Mouse (Mus musculus) stomach, postnatal 0 days (tissue): ENCODE results near the gene Gm47969. TPM values are rescaled to one million over a fixed set of nuclear protein-coding genes. Genes with fewer than 3 reads are reported as not detected.

ENCODE experiments used
- ATAC-seq: fragments of 200-750 bp; cut with Nextera tagmentation; 2 replicates; pipeline ENCODE4 v1.8.0; 2017; ENCODE audit not compliant: low FRiP score, low TSS enrichment
- DNase-seq: peaks from one replicate; pipeline ENCODE4 v3.0.0-alpha.2; 2016; ENCODE audit warnings: low spot score
- H3K27ac ChIP-seq: fragments of 300-500 bp; sonication (generic); replicated peaks from 2 replicates; pipeline ENCODE4 v1.5.1; 2014; ENCODE audit warnings: mild to moderate bottlenecking, control low read depth
- H3K27me3 ChIP-seq: fragments of 300-500 bp; sonication (generic); 2 replicates; pipeline ENCODE4 v1.6.1; 2014; ENCODE audit warnings: low read length; ENCODE audit not compliant: control insufficient read depth, insufficient read depth
- H3K36me3 ChIP-seq: fragments of 300-500 bp; sonication (generic); 2 replicates; pipeline ENCODE4 v1.6.1; 2014; ENCODE audit warnings: low read length, mixed read lengths; ENCODE audit not compliant: control insufficient read depth, insufficient read depth
- H3K4me1 ChIP-seq: fragments of 300-500 bp; sonication (generic); replicated peaks from 2 replicates; pipeline ENCODE4 v1.6.1; 2014; ENCODE audit warnings: antibody characterized with exemption; ENCODE audit not compliant: control insufficient read depth, insufficient read depth
- H3K4me2 ChIP-seq: fragments of 300-500 bp; sonication (generic); replicated peaks from 2 replicates; pipeline ENCODE4 v1.6.1; 2014; ENCODE audit warnings: low read depth, mild to moderate bottlenecking, control low read depth, moderate library complexity
- H3K4me3 ChIP-seq: fragments of 300-500 bp; sonication (generic); 2 replicates; pipeline ENCODE4 v1.5.1; 2014; ENCODE audit warnings: low read depth, low read length, control low read depth
- H3K9ac ChIP-seq: fragments of 300-500 bp; sonication (generic); 2 replicates; pipeline ENCODE4 v1.6.1; 2014; ENCODE audit warnings: mild to moderate bottlenecking, low read length, control low read depth, mixed read lengths
- H3K9me3 ChIP-seq: fragments of 300-500 bp; sonication (generic); 2 replicates; pipeline ENCODE4 v1.6.1; 2016; ENCODE audit warnings: low read length; ENCODE audit not compliant: control insufficient read depth
- CTCF ChIP-seq: IDR thresholded peaks from 2 replicates; pipeline ENCODE4 v1.5.1; 2016; ENCODE audit warnings: antibody characterized with exemption, low read depth, mild to moderate bottlenecking, moderate library complexity
- EP300 ChIP-seq: optimal IDR thresholded peaks from 2 replicates; pipeline ENCODE3; 2016; ENCODE audit warnings: antibody characterized with exemption
- WGBS: fragments of 180-500 bp; shearing (Covaris S2); extraction: QIAGEN DNeasy Blood & Tissue Kit; methylation state at CpG from one replicate; pipeline ENCODE4 v1.1.7; 2014; 5-methylcytosine and 5-hydroxymethylcytosine counted together
- polyA plus RNA-seq: library from polyadenylated mRNA; unstranded; fragments of >200 nt; fragmentation: Nextera tagmentation; extraction: Ambion mirVana; gene quantifications from 2 replicates; pipeline ENCODE4 v1.2.1, GENCODE M21; 2015

Gene Gm47969
- polyA plus RNA-seq, 1 experiment from 2014 or later = not detected

DNA sequence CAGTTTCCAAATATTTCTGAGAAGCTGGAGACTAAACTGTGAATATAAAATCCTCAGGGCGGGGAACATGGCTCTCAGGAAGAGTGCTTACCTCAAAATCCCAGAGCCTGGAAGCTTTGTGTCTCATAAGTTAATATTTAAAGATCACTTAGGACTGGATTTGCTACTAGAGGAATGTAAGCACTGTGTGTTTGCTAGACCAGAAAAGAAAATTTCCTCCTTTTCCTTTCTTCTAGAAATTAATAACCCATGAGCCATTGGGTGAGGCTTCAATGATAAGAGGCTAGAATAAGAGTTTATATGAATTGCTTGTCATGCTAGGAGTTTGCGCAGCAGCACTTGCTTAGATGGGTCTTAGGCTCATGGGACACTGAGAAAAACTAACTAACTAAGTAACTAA, 40.1 kb downstream of the Gm47969 start:
- no peaks in the 10 kb centered on the region for H3K27me3 ChIP-seq
- DNase-seq = no peak
- H3K4me2 ChIP-seq = no peak overlapping the region
- no peaks in the 10 kb centered on the region for H3K36me3 ChIP-seq
- peak; percentile 61; the same call in 1 of the 2 replicates for ATAC-seq
- TF ChIP-seq EP300 (no peak), CTCF (no peak)
- WGBS = 55% methylated on average over 2 of the region's 2 CpGs
- no peak overlapping the region for H3K4me3 ChIP-seq
- no peaks in the 10 kb centered on the region for H3K4me1 ChIP-seq
- no peaks in the 10 kb centered on the region for H3K9me3 ChIP-seq
- no peak overlapping the region for H3K27ac ChIP-seq
- no peak overlapping the region for H3K9ac ChIP-seq

DNA sequence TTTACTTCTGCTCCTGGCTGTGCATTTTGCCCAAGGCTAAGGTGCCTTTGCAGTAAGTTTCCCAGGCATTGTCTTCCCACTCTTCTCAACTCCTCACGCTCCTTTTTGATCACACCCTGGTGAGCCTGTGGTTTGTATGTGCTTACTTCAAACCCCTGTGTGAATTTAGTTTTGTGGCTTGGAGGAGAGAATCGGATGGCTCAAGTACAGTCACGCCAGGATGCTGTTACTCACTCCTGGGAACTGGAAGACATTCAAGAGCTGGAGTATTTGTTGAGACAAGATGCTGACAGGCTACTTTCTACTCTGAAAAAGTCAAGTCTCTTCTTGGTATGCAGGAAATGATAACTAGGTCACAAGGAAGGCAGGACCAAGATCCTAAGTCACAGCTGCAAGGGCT, 46.5 kb downstream of the Gm47969 start:
- Histone ChIP-seq H3K36me3 (no peaks in the 10 kb centered on the region), H3K4me1 (no peaks in the 10 kb centered on the region), H3K4me2 (no peak overlapping the region), H3K9ac (no peak overlapping the region), H3K9me3 (no peaks in the 10 kb centered on the region), H3K27ac (no peak overlapping the region), H3K4me3 (no peak overlapping the region), H3K27me3 (no peaks in the 10 kb centered on the region)
- 49% methylated on average over 3 of the region's 3 CpGs for WGBS
- ATAC-seq = no peak
- TF ChIP-seq EP300 = no peak
- TF ChIP-seq CTCF = no peak
- no peak for DNase-seq

Other genes starting within 250 kb of the Gm47969 start
- 18.2 and 18.8 TPM in 2 replicates for gene Agfg1, start 205.4 kb upstream of the Gm47969 start, polyA plus RNA-seq
- not detected in 2 replicates for gene A030005L19Rik, start 131.6 kb upstream of the Gm47969 start, polyA plus RNA-seq
- not detected in 2 replicates for gene A030014E15Rik, start 120.0 kb upstream of the Gm47969 start, polyA plus RNA-seq
- not detected in 2 replicates for gene Gm6217, start 113.5 kb upstream of the Gm47969 start, polyA plus RNA-seq
- not detected in 2 replicates for gene A030003K21Rik, start 101.5 kb upstream of the Gm47969 start, polyA plus RNA-seq
- not detected in 2 replicates for gene Gm7544, start 88.9 kb upstream of the Gm47969 start, polyA plus RNA-seq
- gene Gm47955, start 84.6 kb upstream of the Gm47969 start, polyA plus RNA-seq = not detected in 2 replicates
- gene Gm47959, start 44.4 kb upstream of the Gm47969 start, polyA plus RNA-seq = not detected in 2 replicates
- gene Slc19a3, start 6.5 kb upstream of the Gm47969 start, polyA plus RNA-seq = 0.34 and 0.45 TPM in 2 replicates
- gene Krtap28-10, start 2.5 kb upstream of the Gm47969 start, polyA plus RNA-seq = not detected in 2 replicates
- gene A030005K14Rik, start 14.4 kb downstream of the Gm47969 start, polyA plus RNA-seq = not detected in 2 replicates
- not detected in 2 replicates for gene Krtap28-13, start 16.0 kb downstream of the Gm47969 start, polyA plus RNA-seq
- 6.2 and 15.2 TPM in 2 replicates for gene Ccl20, start 71.8 kb downstream of the Gm47969 start, polyA plus RNA-seq
- gene Daw1, start 114.8 kb downstream of the Gm47969 start, polyA plus RNA-seq = 0.12 and 0.18 TPM in 2 replicates